Mouse (Mus musculus): ENCODE measurements around the gene Pigv. TPM values are rescaled to one million over a fixed set of nuclear protein-coding genes. Genes with fewer than 3 reads are reported as not detected.
A peak's percentile ranks its signal among the peaks of the same experiment; 100 is the strongest.

Gene Pigv
- polyA plus RNA-seq, 1 experiment from 2014 or later: 15.0 TPM

GRCm38 (mm10) chr4:133672845-133673647 lies 599 bp upstream of the Pigv start:
- peak overlapping the region; percentile 86 for H3K4me2 ChIP-seq
- no peaks in the 10 kb centered on the region for H3K9me3 ChIP-seq (replicated peaks)
- peaks cover 58% of the 10 kb centered on the region for H3K4me1 ChIP-seq (replicated peaks)
- peak overlapping the region; percentile 94 for H3K9ac ChIP-seq
- peaks cover 2% of the 10 kb centered on the region; the same call in 1 of the 2 replicates for H3K36me3 ChIP-seq
- peak; percentile 37 for ATAC-seq (ENCODE audit: insufficient number of reproducible peaks, low FRiP score)
- H3K4me3 ChIP-seq: peak overlapping the region; percentile 80
- peak overlapping the region; percentile 99 for H3K27ac ChIP-seq (ENCODE audit: poor library complexity, severe bottlenecking)
- WGBS: 2% methylated on average over 24 of the region's 24 CpGs
- no peaks in the 10 kb centered on the region for H3K27me3 ChIP-seq (replicated peaks)

- 3% methylated on average over 13 of the region's 13 CpGs for WGBS
- Histone ChIP-seq H3K27me3 (replicated peaks) (no peaks in the 10 kb centered on the region), H3K36me3 (peaks cover 18% of the 10 kb centered on the region), H3K27ac (ENCODE audit: poor library complexity, severe bottlenecking) (peak overlapping the region; percentile 99), H3K4me2 (peak overlapping the region; percentile 86), H3K9ac (peak overlapping the region; percentile 94), H3K4me3 (peak overlapping the region; percentile 80), H3K4me1 (replicated peaks) (peaks cover 48% of the 10 kb centered on the region), H3K9me3 (replicated peaks) (no peaks in the 10 kb centered on the region)
- ATAC-seq (ENCODE audit: insufficient number of reproducible peaks, low FRiP score): no peak
Measured at GRCm38 (mm10) chr4:133671184-133671880, 1.1 kb downstream of the Pigv start.

- Histone ChIP-seq H3K36me3 (peaks cover 25% of the 10 kb centered on the region), H3K9ac (0 out of 2 replicates have a peak overlapping the region, but pooled peaks have one; percentile 24), H3K27me3 (replicated peaks) (no peaks in the 10 kb centered on the region), H3K9me3 (replicated peaks) (no peaks in the 10 kb centered on the region), H3K4me2 (no peak overlapping the region), H3K4me1 (replicated peaks) (peaks cover 36% of the 10 kb centered on the region), H3K27ac (ENCODE audit: poor library complexity, severe bottlenecking) (no peak overlapping the region), H3K4me3 (no peak overlapping the region)
- no peak for ATAC-seq (ENCODE audit: insufficient number of reproducible peaks, low FRiP score)
- WGBS: 56% methylated on average over 6 of the region's 6 CpGs
Measured at GRCm38 (mm10) chr4:133669652-133670210, 2.7 kb downstream of the Pigv start.

GRCm38 (mm10) chr4:133668537-133668936 lies 3.9 kb downstream of the Pigv start:
- no peak for ATAC-seq (ENCODE audit: insufficient number of reproducible peaks, low FRiP score)
- peaks cover 26% of the 10 kb centered on the region for H3K4me1 ChIP-seq (replicated peaks)
- no peak overlapping the region for H3K4me2 ChIP-seq
- peaks cover 29% of the 10 kb centered on the region for H3K36me3 ChIP-seq
- H3K9me3 ChIP-seq (replicated peaks): no peaks in the 10 kb centered on the region
- H3K9ac ChIP-seq: no peak overlapping the region
- H3K27ac ChIP-seq (ENCODE audit: poor library complexity, severe bottlenecking): no peak overlapping the region
- H3K4me3 ChIP-seq: no peak overlapping the region
- 63% methylated on average over 3 of the region's 3 CpGs for WGBS
- H3K27me3 ChIP-seq (replicated peaks): no peaks in the 10 kb centered on the region

- Histone ChIP-seq H3K27me3 (replicated peaks) (no peaks in the 10 kb centered on the region), H3K4me3 (no peak overlapping the region), H3K4me2 (no peak overlapping the region), H3K36me3 (peaks cover 40% of the 10 kb centered on the region), H3K4me1 (replicated peaks) (peaks cover 21% of the 10 kb centered on the region), H3K9me3 (replicated peaks) (no peaks in the 10 kb centered on the region), H3K27ac (ENCODE audit: poor library complexity, severe bottlenecking) (no peak overlapping the region), H3K9ac (no peak overlapping the region)
- WGBS: 61% methylated on average over 6 of the region's 6 CpGs
- ATAC-seq (ENCODE audit: insufficient number of reproducible peaks, low FRiP score): no peak
Measured at GRCm38 (mm10) chr4:133666199-133666598, 6.2 kb downstream of the Pigv start.

- Histone ChIP-seq H3K9me3 (replicated peaks) (no peaks in the 10 kb centered on the region), H3K9ac (no peak overlapping the region), H3K4me2 (no peak overlapping the region), H3K36me3 (peaks cover 40% of the 10 kb centered on the region), H3K4me1 (replicated peaks) (peaks cover 22% of the 10 kb centered on the region), H3K27ac (ENCODE audit: poor library complexity, severe bottlenecking) (no peak overlapping the region), H3K4me3 (no peak overlapping the region), H3K27me3 (replicated peaks) (no peaks in the 10 kb centered on the region)
- no peak for ATAC-seq (ENCODE audit: insufficient number of reproducible peaks, low FRiP score)
- 68% methylated on average over 11 of the region's 11 CpGs for WGBS
Measured at GRCm38 (mm10) chr4:133665118-133665517, 7.3 kb downstream of the Pigv start.

- Histone ChIP-seq H3K4me1 (replicated peaks) (peaks cover 33% of the 10 kb centered on the region), H3K27me3 (replicated peaks) (no peaks in the 10 kb centered on the region), H3K9ac (no peak overlapping the region), H3K36me3 (peaks cover 37% of the 10 kb centered on the region), H3K4me2 (no peak overlapping the region), H3K4me3 (no peak overlapping the region), H3K27ac (ENCODE audit: poor library complexity, severe bottlenecking) (no peak overlapping the region), H3K9me3 (replicated peaks) (no peaks in the 10 kb centered on the region)
- ATAC-seq (ENCODE audit: insufficient number of reproducible peaks, low FRiP score): no peak
- WGBS: 69% methylated on average over 8 of the region's 8 CpGs
Measured at GRCm38 (mm10) chr4:133662945-133663344, 9.5 kb downstream of the Pigv start.

GRCm38 (mm10) chr4:133662421-133662820 lies 10.0 kb downstream of the Pigv start:
- Histone ChIP-seq H3K4me2 (no peak overlapping the region), H3K4me1 (replicated peaks) (peaks cover 33% of the 10 kb centered on the region), H3K9ac (no peak overlapping the region), H3K4me3 (no peak overlapping the region), H3K9me3 (replicated peaks) (no peaks in the 10 kb centered on the region), H3K27ac (ENCODE audit: poor library complexity, severe bottlenecking) (no peak overlapping the region), H3K27me3 (replicated peaks) (no peaks in the 10 kb centered on the region), H3K36me3 (peaks cover 32% of the 10 kb centered on the region)
- 84% methylated on average over 8 of the region's 8 CpGs for WGBS
- ATAC-seq (ENCODE audit: insufficient number of reproducible peaks, low FRiP score): no peak

GRCm38 (mm10) chr4:133660193-133661155 lies 12.0 kb downstream of the Pigv start:
- H3K27me3 ChIP-seq (replicated peaks): no peaks in the 10 kb centered on the region
- peaks cover 33% of the 10 kb centered on the region for H3K4me1 ChIP-seq (replicated peaks)
- WGBS: 15% methylated on average over 10 of the region's 10 CpGs
- peak; percentile 30; the same call in 1 of the 2 replicates for ATAC-seq (ENCODE audit: insufficient number of reproducible peaks, low FRiP score)
- H3K9me3 ChIP-seq (replicated peaks): no peaks in the 10 kb centered on the region
- H3K9ac ChIP-seq: peak overlapping the region; percentile 60
- peak overlapping the region; percentile 31 for H3K4me3 ChIP-seq
- H3K4me2 ChIP-seq: peak overlapping the region; percentile 60
- peak overlapping the region; percentile 86 for H3K27ac ChIP-seq (ENCODE audit: poor library complexity, severe bottlenecking)
- H3K36me3 ChIP-seq: peaks cover 22% of the 10 kb centered on the region

- Histone ChIP-seq H3K9me3 (replicated peaks) (no peaks in the 10 kb centered on the region), H3K4me3 (peak overlapping the region; percentile 31), H3K36me3 (peaks cover 15% of the 10 kb centered on the region), H3K27me3 (replicated peaks) (no peaks in the 10 kb centered on the region), H3K4me2 (peak overlapping the region; percentile 60), H3K27ac (ENCODE audit: poor library complexity, severe bottlenecking) (peak overlapping the region; percentile 86), H3K9ac (peak overlapping the region; percentile 60), H3K4me1 (replicated peaks) (peaks cover 30% of the 10 kb centered on the region)
- WGBS: 12% methylated on average over 15 of the region's 15 CpGs
- ATAC-seq (ENCODE audit: insufficient number of reproducible peaks, low FRiP score): peak; percentile 28; the same call in 1 of the 2 replicates
Measured at GRCm38 (mm10) chr4:133659497-133660192, 12.8 kb downstream of the Pigv start.
